Mouse (Mus musculus) spleen, adult 2 months (tissue): Measurements from ENCODE around the gene Cd46.

Experiments
- CTCF ChIP-seq: fragments of 200-500 bp; IDR thresholded peaks from 2 replicates; pipeline ENCODE4 v1.5.1; 2011; ENCODE audit warnings: mild to moderate bottlenecking, inconsistent platforms; ENCODE audit not compliant: insufficient read depth, insufficient read length, insufficient replicate concordance; ENCODE audit errors: extremely low read depth
- POLR2A ChIP-seq: fragments of 200-500 bp; IDR thresholded peaks from 2 replicates; pipeline ENCODE4 v1.6.1; 2011; ENCODE audit warnings: low read depth, low read length, inconsistent platforms

- TF ChIP-seq CTCF (no peak), POLR2A (no peak)
Observed at GRCm38 (mm10) chr1:195091699-195092219, 290 bp downstream of the Cd46 start.
